Mouse (Mus musculus): Measurements from ENCODE around the gene Ubxn10.
A peak's percentile ranks its signal among the peaks of the same experiment; 100 is the strongest.

Gene Ubxn10

GRCm38 (mm10) chr4:138700184-138700982 lies 36.6 kb downstream of the Ubxn10 start:
- DNase-seq = peak; percentile 89

- no peak for DNase-seq
Observed at GRCm38 (mm10) chr4:138698296-138698695, 38.7 kb downstream of the Ubxn10 start.

GRCm38 (mm10) chr4:138697166-138697860 lies 39.7 kb downstream of the Ubxn10 start:
- DNase-seq = no peak

- DNase-seq = peak; percentile 76
Observed at GRCm38 (mm10) chr4:138696720-138697119, 40.2 kb downstream of the Ubxn10 start.

- DNase-seq = peak; percentile 80
Observed at GRCm38 (mm10) chr4:138693043-138693692, 43.8 kb downstream of the Ubxn10 start.

GRCm38 (mm10) chr4:138691443-138692181 lies 45.4 kb downstream of the Ubxn10 start:
- DNase-seq = no peak

- no peak for DNase-seq
Observed at GRCm38 (mm10) chr4:138690561-138690960, 46.4 kb downstream of the Ubxn10 start.

- peak; percentile 94 for DNase-seq
Observed at GRCm38 (mm10) chr4:138689094-138689512, 47.9 kb downstream of the Ubxn10 start.

- DNase-seq = no peak
Observed at GRCm38 (mm10) chr4:138685813-138686212, 51.2 kb downstream of the Ubxn10 start.

GRCm38 (mm10) chr4:138682760-138683159 lies 54.2 kb downstream of the Ubxn10 start:
- no peak for DNase-seq

- DNase-seq = no peak
Observed at GRCm38 (mm10) chr4:138680124-138680523, 56.8 kb downstream of the Ubxn10 start.

- DNase-seq = peak; percentile 73
Observed at GRCm38 (mm10) chr4:138677579-138677978, 59.4 kb downstream of the Ubxn10 start.

GRCm38 (mm10) chr4:138676480-138676879 lies 60.5 kb downstream of the Ubxn10 start:
- peak; percentile 49 for DNase-seq

- no peak for DNase-seq
Observed at GRCm38 (mm10) chr4:138672160-138672559, 64.8 kb downstream of the Ubxn10 start.

- DNase-seq = no peak
Observed at GRCm38 (mm10) chr4:138670093-138670889, 66.7 kb downstream of the Ubxn10 start.

GRCm38 (mm10) chr4:138666521-138666920 lies 70.4 kb downstream of the Ubxn10 start:
- no peak for DNase-seq

- DNase-seq = no peak
Observed at GRCm38 (mm10) chr4:138659936-138660602, 76.9 kb downstream of the Ubxn10 start.
